Comparison of ENCODE assay signal across 32 mouse cellular contexts in the genomic region with DNA sequence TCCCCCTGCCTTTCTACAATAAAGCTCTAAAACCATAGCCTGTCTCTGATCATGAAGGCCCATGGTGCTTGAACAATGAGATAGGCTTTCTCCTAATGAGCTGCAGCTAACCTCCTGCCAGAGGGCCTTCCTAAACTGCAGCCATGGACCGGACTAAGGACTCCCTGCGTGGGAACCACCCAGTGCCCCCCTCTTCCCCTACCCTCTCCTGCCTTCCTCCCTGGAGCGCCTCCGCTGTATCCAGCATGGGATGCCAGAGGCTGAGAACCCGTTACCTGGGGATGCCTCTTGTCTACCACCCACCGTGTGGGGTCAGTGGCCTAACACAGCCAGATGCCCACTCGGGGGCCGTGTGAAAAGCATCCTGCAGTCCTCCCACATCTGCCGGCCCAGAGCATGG. TPM values are rescaled to one million over a fixed set of nuclear protein-coding genes. Genes with fewer than 3 reads are reported as not detected.
DNase-seq lines count a peak whose midpoint lies in the region; ATAC-seq lines count a peak whose summit lies in the region.
"Had no signal": no experiment of that assay in that cellular context is flagged by ENCODE, and none has a peak within 500 bp of the region (broad histone marks: within the 10 kb centered on the region; RNA-seq: fewer than 3 reads in every experiment).

No protein-coding gene starts in this region.

- no peaks in the 10 kb centered on the region for H3K4me1 ChIP-seq in embryonic facial prominence, embryonic 11.5 days (ENCODE audit: control insufficient read depth, insufficient read depth, low read length)
- H3K4me1 ChIP-seq in embryonic facial prominence, embryonic 10.5 days: peaks cover 3% of the 10 kb centered on the region; the same call in 1 of the 2 replicates
- peaks cover 7% of the 10 kb centered on the region; the same call in 1 of the 2 replicates for H3K4me1 ChIP-seq in hindbrain, embryonic 10.5 days (replicated peaks)
- no peaks in the 10 kb centered on the region for H3K4me1 ChIP-seq in hindbrain, embryonic 12.5 days
- peaks cover 50% of the 10 kb centered on the region for H3K4me1 ChIP-seq in midbrain, embryonic 10.5 days
- H3K4me1 ChIP-seq in midbrain, embryonic 16.5 days (ENCODE audit: control insufficient read depth, insufficient read depth, low read length): no peaks in the 10 kb centered on the region
- H3K4me1 ChIP-seq in hindbrain, embryonic 14.5 days (replicated peaks; ENCODE audit: control insufficient read depth, insufficient read depth, low read length): no peaks in the 10 kb centered on the region
- H3K4me1 ChIP-seq: limb, embryonic 10.5 days; limb, embryonic 15.5 days; neural tube, embryonic 13.5 days had no signal

- peak; percentile 23; the same call in 1 of the 2 replicates for ATAC-seq in embryonic facial prominence, embryonic 11.5 days (replicated peaks; ENCODE audit: insufficient number of reproducible peaks, low FRiP score, low TSS enrichment, low read depth)
- ATAC-seq in hindbrain, embryonic 12.5 days (ENCODE audit: low FRiP score): no peak; the same call in 1 of the 2 replicates
- ATAC-seq in midbrain, embryonic 16.5 days: no peak
- ATAC-seq in hindbrain, embryonic 14.5 days (ENCODE audit: low FRiP score): peak; percentile 48; the same call in 1 of the 2 replicates
- ATAC-seq: activated CD4-positive, CD25-positive, alpha-beta regulatory T cell, adult 4 months; inflammation-experienced regulatory T-cells, adult 6 months had no signal

- H3K27ac ChIP-seq in embryonic facial prominence, embryonic 11.5 days (replicated peaks; ENCODE audit: low read depth, low read length): no peak overlapping the region
- H3K27ac ChIP-seq in embryonic facial prominence, embryonic 10.5 days (replicated peaks): no peak overlapping the region; the same call in 1 of the 2 replicates
- peak overlapping the region; percentile 35; the same call in 1 of the 2 replicates for H3K27ac ChIP-seq in hindbrain, embryonic 10.5 days
- H3K27ac ChIP-seq in hindbrain, embryonic 12.5 days: no peak overlapping the region
- peak overlapping the region; percentile 78 for H3K27ac ChIP-seq in midbrain, embryonic 10.5 days (replicated peaks)
- H3K27ac ChIP-seq in midbrain, embryonic 16.5 days (ENCODE audit: low read length): no peak overlapping the region
- H3K27ac ChIP-seq in hindbrain, embryonic 14.5 days: no peak overlapping the region
- H3K27ac ChIP-seq: gastrocnemius, adult 2 months; limb, embryonic 10.5 days; limb, embryonic 15.5 days; liver, embryonic 14.5 days; macrophage; neural tube, embryonic 13.5 days had no signal

- no peak for DNase-seq in embryonic facial prominence, embryonic 11.5 days (ENCODE audit: low spot score)
- DNase-seq in embryonic facial prominence, embryonic 10.5 days (ENCODE audit: low spot score): no peak
- no peak for DNase-seq in hindbrain, embryonic 10.5 days (ENCODE audit: low spot score)
- peak; percentile 14 for DNase-seq in midbrain, embryonic 10.5 days (ENCODE audit: low spot score)
- no peak for DNase-seq in hindbrain, embryonic 14.5 days (ENCODE audit: low spot score)
- DNase-seq in spleen, postnatal 14 days (ENCODE audit: low spot score in 2 of 2): no peak
- DNase-seq: adrenal gland, adult 2 months; adrenal gland, postnatal 36 days; cerebellum, adult 18-20 months; cerebellum, postnatal 14 days; gastrocnemius, adult 2 months; gastrocnemius, postnatal 36 days; heart, adult 18-20 months; heart, postnatal 4 days; kidney, adult 11 months; lung, adult 2 months; lung, postnatal 10 days; retina, postnatal 1 day; right cerebral cortex, postnatal 14 days; thymus, adult 18-20 months; thymus, postnatal 25 days had no signal

- H3K9me3 ChIP-seq in embryonic facial prominence, embryonic 11.5 days (replicated peaks; ENCODE audit: control insufficient read depth, low read length): no peaks in the 10 kb centered on the region
- no peaks in the 10 kb centered on the region for H3K9me3 ChIP-seq in embryonic facial prominence, embryonic 10.5 days
- no peaks in the 10 kb centered on the region for H3K9me3 ChIP-seq in hindbrain, embryonic 10.5 days
- no peaks in the 10 kb centered on the region for H3K9me3 ChIP-seq in hindbrain, embryonic 12.5 days (replicated peaks)
- no peaks in the 10 kb centered on the region for H3K9me3 ChIP-seq in midbrain, embryonic 10.5 days (replicated peaks)
- H3K9me3 ChIP-seq in midbrain, embryonic 16.5 days (replicated peaks; ENCODE audit: control insufficient read depth, low read length, poor library complexity, severe bottlenecking): no peaks in the 10 kb centered on the region
- no peaks in the 10 kb centered on the region for H3K9me3 ChIP-seq in hindbrain, embryonic 14.5 days (ENCODE audit: control insufficient read depth, low read length)
- H3K9me3 ChIP-seq: heart, embryonic 12.5 days; limb, embryonic 10.5 days; limb, embryonic 15.5 days; neural tube, embryonic 13.5 days had no signal

- no peak overlapping the region for H3K9ac ChIP-seq in embryonic facial prominence, embryonic 11.5 days (replicated peaks; ENCODE audit: low read length)
- no peak overlapping the region for H3K9ac ChIP-seq in hindbrain, embryonic 12.5 days
- H3K9ac ChIP-seq in midbrain, embryonic 16.5 days (ENCODE audit: low read depth, low read length): no peak overlapping the region
- H3K9ac ChIP-seq in hindbrain, embryonic 14.5 days: no peak overlapping the region
- H3K9ac ChIP-seq: heart, embryonic 12.5 days; limb, embryonic 15.5 days; liver, embryonic 14.5 days; neural tube, embryonic 13.5 days had no signal

- no peak overlapping the region for H3K4me3 ChIP-seq in embryonic facial prominence, embryonic 11.5 days (ENCODE audit: low read depth, low read length)
- H3K4me3 ChIP-seq in embryonic facial prominence, embryonic 10.5 days: no peak overlapping the region
- no peak overlapping the region for H3K4me3 ChIP-seq in hindbrain, embryonic 10.5 days
- no peak overlapping the region for H3K4me3 ChIP-seq in hindbrain, embryonic 12.5 days
- no peak overlapping the region for H3K4me3 ChIP-seq in midbrain, embryonic 10.5 days
- H3K4me3 ChIP-seq in midbrain, embryonic 16.5 days (ENCODE audit: low read depth, low read length): no peak overlapping the region
- H3K4me3 ChIP-seq in hindbrain, embryonic 14.5 days (replicated peaks; ENCODE audit: low read length): no peak overlapping the region
- H3K4me3 ChIP-seq: gastrocnemius, adult 2 months; heart, embryonic 12.5 days; limb, embryonic 10.5 days; limb, embryonic 15.5 days; neural tube, embryonic 13.5 days had no signal

- no peaks in the 10 kb centered on the region for H3K36me3 ChIP-seq in embryonic facial prominence, embryonic 11.5 days (replicated peaks; ENCODE audit: control insufficient read depth, insufficient read depth, low read depth, low read length)
- H3K36me3 ChIP-seq in embryonic facial prominence, embryonic 10.5 days (replicated peaks): no peaks in the 10 kb centered on the region
- H3K36me3 ChIP-seq in hindbrain, embryonic 10.5 days: no peaks in the 10 kb centered on the region
- H3K36me3 ChIP-seq in hindbrain, embryonic 12.5 days: no peaks in the 10 kb centered on the region
- no peaks in the 10 kb centered on the region for H3K36me3 ChIP-seq in midbrain, embryonic 10.5 days
- H3K36me3 ChIP-seq in midbrain, embryonic 16.5 days (ENCODE audit: control insufficient read depth, insufficient read depth, low read length): no peaks in the 10 kb centered on the region
- H3K36me3 ChIP-seq in hindbrain, embryonic 14.5 days (replicated peaks; ENCODE audit: control insufficient read depth, insufficient read depth): no peaks in the 10 kb centered on the region
- H3K36me3 ChIP-seq: heart, embryonic 12.5 days; limb, embryonic 10.5 days; limb, embryonic 15.5 days; neural tube, embryonic 13.5 days had no signal

- no peaks in the 10 kb centered on the region for H3K27me3 ChIP-seq in embryonic facial prominence, embryonic 11.5 days (ENCODE audit: control insufficient read depth, insufficient read depth, low read length)
- H3K27me3 ChIP-seq in embryonic facial prominence, embryonic 10.5 days (replicated peaks; ENCODE audit: low read depth, poor library complexity, severe bottlenecking): 0 out of 2 replicates have a peak, but pooled peaks cover 4% of the 10 kb centered on the region
- no peaks in the 10 kb centered on the region for H3K27me3 ChIP-seq in hindbrain, embryonic 10.5 days (ENCODE audit: insufficient read depth, poor library complexity, severe bottlenecking)
- no peaks in the 10 kb centered on the region for H3K27me3 ChIP-seq in hindbrain, embryonic 12.5 days
- H3K27me3 ChIP-seq in midbrain, embryonic 10.5 days (ENCODE audit: low read depth, poor library complexity, severe bottlenecking): no peaks in the 10 kb centered on the region
- H3K27me3 ChIP-seq in midbrain, embryonic 16.5 days (ENCODE audit: control insufficient read depth, insufficient read depth, low read depth, low read length): no peaks in the 10 kb centered on the region
- H3K27me3 ChIP-seq in hindbrain, embryonic 14.5 days (ENCODE audit: control insufficient read depth, insufficient read depth, low read length): no peaks in the 10 kb centered on the region
- H3K27me3 ChIP-seq: CH12.LX; heart, embryonic 12.5 days; limb, embryonic 15.5 days; neural tube, embryonic 13.5 days had no signal

- no peak overlapping the region for H3K4me2 ChIP-seq in embryonic facial prominence, embryonic 11.5 days (ENCODE audit: low read depth, low read length)
- H3K4me2 ChIP-seq in hindbrain, embryonic 12.5 days (replicated peaks): no peak overlapping the region
- H3K4me2 ChIP-seq in midbrain, embryonic 16.5 days (ENCODE audit: low read length): no peak overlapping the region
- no peak overlapping the region for H3K4me2 ChIP-seq in hindbrain, embryonic 14.5 days (replicated peaks)
- H3K4me2 ChIP-seq: heart, embryonic 12.5 days; limb, embryonic 15.5 days; neural tube, embryonic 13.5 days had no signal

- 69% methylated on average over 9 of the region's 9 CpGs for WGBS in embryonic facial prominence, embryonic 11.5 days
- WGBS in embryonic facial prominence, embryonic 10.5 days: 67% methylated on average over 9 of the region's 9 CpGs
- WGBS in hindbrain, embryonic 10.5 days: 53% methylated on average over 9 of the region's 9 CpGs
- 56% methylated on average over 9 of the region's 9 CpGs for WGBS in hindbrain, embryonic 12.5 days
- WGBS in midbrain, embryonic 10.5 days: 49% methylated on average over 9 of the region's 9 CpGs
- WGBS in midbrain, embryonic 16.5 days: 42% methylated on average over 8 of the region's 9 CpGs
- 51% methylated on average over 9 of the region's 9 CpGs for whole genome bisulfite sequencing in hindbrain, embryonic 14.5 days

RNA-seq across cellular contexts. Expression of gene Wls, which starts 51.7 kb away (rescaled TPM):
- 154 and 156 TPM in 2 replicates for polyA plus RNA-seq in embryonic facial prominence, embryonic 11.5 days (2014; fragmentation: Nextera tagmentation; extraction: Ambion mirVana)
- polyA plus RNA-seq in embryonic facial prominence, embryonic 10.5 days (2016; fragmentation: Nextera tagmentation; extraction: Ambion mirVana): 118 and 122 TPM in 2 replicates
- 134 and 137 TPM in 2 replicates for polyA plus RNA-seq in hindbrain, embryonic 10.5 days (2016; fragmentation: Nextera tagmentation; extraction: Ambion mirVana)
- 156 and 162 TPM in 2 replicates for polyA plus RNA-seq in hindbrain, embryonic 12.5 days (2016; fragmentation: Nextera tagmentation; extraction: Ambion mirVana)
- polyA plus RNA-seq in midbrain, embryonic 10.5 days (2016; fragmentation: Nextera tagmentation; extraction: Ambion mirVana): 192 and 199 TPM in 2 replicates
- polyA plus RNA-seq in midbrain, embryonic 16.5 days (2015; fragmentation: Nextera tagmentation; extraction: Ambion mirVana): 70.4 and 80.8 TPM in 2 replicates
- polyA plus RNA-seq in hindbrain, embryonic 14.5 days (2014; fragmentation: Nextera tagmentation; extraction: Ambion mirVana): 87.9 and 98.1 TPM in 2 replicates

Comparison
In these comparisons a context has a peak if more than half of its experiments do, and no peak if none do; other contexts are left out.
1. ATAC-seq: peak in embryonic facial prominence, embryonic 11.5 days (single experiment) and hindbrain, embryonic 14.5 days (single experiment); none in hindbrain, embryonic 12.5 days (single experiment) and midbrain, embryonic 16.5 days (single experiment).
2. H3K27ac ChIP-seq: peak in hindbrain, embryonic 10.5 days (single experiment) and midbrain, embryonic 10.5 days (single experiment); none in embryonic facial prominence, embryonic 11.5 days (single experiment), embryonic facial prominence, embryonic 10.5 days (single experiment), hindbrain, embryonic 12.5 days (single experiment), midbrain, embryonic 16.5 days (single experiment) and hindbrain, embryonic 14.5 days (single experiment).